8 mouse cellular contexts compared by ENCODE assay signal in genomic region chr4:155812665-155813181, GRCm38 (mm10). TPM values are rescaled to one million over a fixed set of nuclear protein-coding genes. Genes with fewer than 3 reads are reported as not detected.
DNase-seq lines count a peak whose midpoint lies in the region; ATAC-seq and TF ChIP-seq lines count a peak whose summit lies in the region.

No protein-coding gene starts in this region.

- no peak for TF ChIP-seq RAD21 in MEL (IDR thresholded peaks at IDR 0.05; ENCODE audit: low read depth, low read length)

- peak; percentile 18 for ATAC-seq in erythroblast, adult 5-6 weeks (replicated peaks; ENCODE audit: low FRiP score, poor library complexity, severe bottlenecking)
- ATAC-seq in intestine, embryonic 14.5 days (replicated peaks; ENCODE audit: low FRiP score, low TSS enrichment, low read depth) = peak; percentile 44
- peak; percentile 2; the same call in 1 of the 2 replicates for ATAC-seq in stomach, embryonic 16.5 days (ENCODE audit: insufficient read depth, low FRiP score)

- H3K27me3 ChIP-seq in heart, adult 2 months (ENCODE audit: control insufficient read depth, insufficient read depth, low read length) = no peaks in the 10 kb centered on the region
- H3K27me3 ChIP-seq in MEL (ENCODE audit: control insufficient read depth in 1 of 2, insufficient read depth in 2 of 2, low read length in 2 of 2) = no peaks in the 10 kb centered on the region
- H3K27me3 ChIP-seq in intestine, embryonic 14.5 days (replicated peaks; ENCODE audit: control insufficient read depth, insufficient read depth, low read length) = no peaks in the 10 kb centered on the region
- no peaks in the 10 kb centered on the region for H3K27me3 ChIP-seq in stomach, embryonic 16.5 days (ENCODE audit: control insufficient read depth, insufficient read depth, low read length)

- peak overlapping the region; percentile 99 for H3K4me3 ChIP-seq in heart, adult 2 months
- H3K4me3 ChIP-seq in MEL (ENCODE audit: control insufficient read depth in 1 of 2, insufficient read depth in 1 of 2, low read depth in 2 of 2, low read length in 2 of 2) = peak overlapping the region; percentile 76 to 92
- peak overlapping the region; percentile 100 for H3K4me3 ChIP-seq in intestine, embryonic 14.5 days (ENCODE audit: low read depth, low read length)
- H3K4me3 ChIP-seq in stomach, embryonic 16.5 days (replicated peaks; ENCODE audit: low read length) = peak overlapping the region; percentile 98

- H3K36me3 ChIP-seq in heart, adult 2 months (ENCODE audit: control insufficient read depth, insufficient read depth, low read length) = peaks cover 27% of the 10 kb centered on the region
- H3K36me3 ChIP-seq in MEL (ENCODE audit: control insufficient read depth in 1 of 2, insufficient read depth in 2 of 2, low read length in 2 of 2) = peaks cover 26 to 34% of the 10 kb centered on the region in 2 experiments
- H3K36me3 ChIP-seq in intestine, embryonic 14.5 days (ENCODE audit: control insufficient read depth, insufficient read depth, low read length) = peaks cover 75% of the 10 kb centered on the region
- H3K36me3 ChIP-seq in stomach, embryonic 16.5 days (ENCODE audit: control insufficient read depth, insufficient read depth, low read length) = peaks cover 36% of the 10 kb centered on the region

- peak overlapping the region; percentile 97 for H3K4me2 ChIP-seq in intestine, embryonic 14.5 days (ENCODE audit: low read length)
- peak overlapping the region; percentile 89 for H3K4me2 ChIP-seq in stomach, embryonic 16.5 days (ENCODE audit: low read depth, low read length)

- TF ChIP-seq EP300 in heart, adult 2 months (IDR thresholded peaks at IDR 0.05; ENCODE audit: insufficient read depth, low read depth, low read length) = no peak
- TF ChIP-seq EP300 in MEL (IDR thresholded peaks at IDR 0.05; ENCODE audit: low read depth in 1 of 2, low read length in 2 of 2) = no peak

- WGBS in heart, adult 2 months = under 1% methylated on average over 49 of the region's 49 CpGs
- WGBS in intestine, embryonic 14.5 days = under 1% methylated on average over 47 of the region's 49 CpGs
- WGBS in stomach, embryonic 16.5 days = under 1% methylated on average over 49 of the region's 49 CpGs

- TF ChIP-seq POLR2A in heart, adult 2 months (IDR thresholded peaks at IDR 0.05; ENCODE audit: insufficient read depth, low read depth, low read length) = no peak
- TF ChIP-seq POLR2A in MEL (IDR thresholded peaks at IDR 0.05; ENCODE audit: control insufficient read depth in 1 of 2, insufficient read depth in 1 of 2, low read depth in 1 of 2, low read length in 2 of 2, poor library complexity in 1 of 2) = no peak

- no peaks in the 10 kb centered on the region for H3K9me3 ChIP-seq in MEL (replicated peaks; ENCODE audit: insufficient read depth, low read length)
- no peaks in the 10 kb centered on the region for H3K9me3 ChIP-seq in intestine, embryonic 14.5 days (ENCODE audit: control insufficient read depth, low read length)
- no peaks in the 10 kb centered on the region for H3K9me3 ChIP-seq in stomach, embryonic 16.5 days (replicated peaks; ENCODE audit: control insufficient read depth, low read length)

- intact Hi-C loops in heart, adult 2 months (cut with DNase I) = loop anchor here (1.0 to 5.0 kb wide), 3 partner anchors 9 to 140 kb away; partner anchors contain the start of gene Aurkaip1
- intact Hi-C loops in heart, postnatal 36 days (cut with DNase I) = no loop called here

- H3K27ac ChIP-seq in heart, adult 2 months = peak overlapping the region; percentile 98
- H3K27ac ChIP-seq in MEL (ENCODE audit: control insufficient read depth, low read depth, low read length) = peak overlapping the region; percentile 79
- H3K27ac ChIP-seq in intestine, embryonic 14.5 days (ENCODE audit: low read depth) = peak overlapping the region; percentile 93
- peak overlapping the region; percentile 89 for H3K27ac ChIP-seq in stomach, embryonic 16.5 days (ENCODE audit: low read length)

- no peak for DNase-seq in heart, adult 2 months
- no peak for DNase-seq in heart, postnatal 36 days
- peak; percentile 65 for DNase-seq in MEL (ENCODE audit: low read depth, low spot score)
- peak; percentile 73 for DNase-seq in intestine, embryonic 14.5 days (ENCODE audit: low spot score)
- peak; percentile 30 for DNase-seq in lung, postnatal 14 days
- no peak for DNase-seq in layer of hippocampus, adult 18-20 months (ENCODE audit: low spot score in 2 of 2)

- TF ChIP-seq CTCF in heart, adult 2 months (IDR thresholded peaks at IDR 0.05) = no peak
- no peak for TF ChIP-seq CTCF in MEL (IDR thresholded peaks at IDR 0.05 in 2 of 3, conservative IDR thresholded peaks at IDR 0.05 in 1 of 3; ENCODE audit: control insufficient read depth in 1 of 3, insufficient read depth in 1 of 3, low read depth in 2 of 3, low read length in 3 of 3, poor library complexity in 1 of 3, severe bottlenecking in 1 of 3)

- peak overlapping the region; percentile 94 for H3K9ac ChIP-seq in heart, adult 2 months (ENCODE audit: low read depth, low read length)
- peak overlapping the region; percentile 97 for H3K9ac ChIP-seq in MEL (ENCODE audit: control insufficient read depth, low read depth, low read length, poor library complexity, severe bottlenecking)
- H3K9ac ChIP-seq in intestine, embryonic 14.5 days (ENCODE audit: low read length) = peak overlapping the region; percentile 99
- peak overlapping the region; percentile 99 for H3K9ac ChIP-seq in stomach, embryonic 16.5 days (ENCODE audit: low read length)

- peaks cover 10% of the 10 kb centered on the region for H3K79me2 ChIP-seq in heart, adult 2 months (replicated peaks; ENCODE audit: control insufficient read depth, insufficient read depth, low read length)
- H3K79me2 ChIP-seq in MEL (ENCODE audit: control insufficient read depth, insufficient read depth, low read length, poor library complexity) = peaks cover 42% of the 10 kb centered on the region

- H3K4me1 ChIP-seq in heart, adult 2 months (ENCODE audit: control insufficient read depth, insufficient read depth, low read length) = peaks cover 6% of the 10 kb centered on the region
- peaks cover 6 to 20% of the 10 kb centered on the region in 2 experiments for H3K4me1 ChIP-seq in MEL (ENCODE audit: control insufficient read depth in 1 of 2, insufficient read depth in 2 of 2, low read length in 2 of 2)
- H3K4me1 ChIP-seq in intestine, embryonic 14.5 days (replicated peaks; ENCODE audit: control insufficient read depth, insufficient read depth, low read length) = peaks cover 20% of the 10 kb centered on the region
- H3K4me1 ChIP-seq in stomach, embryonic 16.5 days (ENCODE audit: control insufficient read depth, insufficient read depth, low read length) = peaks cover 16% of the 10 kb centered on the region

RNA-seq across cellular contexts. Expression of gene Ccnl2, which starts 0.4 kb away (rescaled TPM):
- 10 to 100 TPM; 26.6 to 27.4 TPM for total RNA-seq in heart, adult 2 months (2021)
- 46.0 and 69.4 TPM in 2 replicates for polyA plus RNA-seq in heart, adult 2 months (2012; rRNA removed)
- total RNA-seq in heart, postnatal 36 days (2021) = 10 to 100 TPM; 31.0 to 34.0 TPM
- 38.2 and 46.1 TPM in 2 replicates for total RNA-seq in MEL (2012; rRNA removed)
- polyA plus RNA-seq in MEL (2012; ENCODE audit: insufficient read depth in 1 of 2, insufficient read length in 2 of 2, low read depth in 1 of 2, low replicate concordance in 2 of 2, missing spikeins in 1 of 2) = 100 to 1,000 TPM in 1 of 2 experiments, 10 to 100 TPM in 1; 48.6 to 103 TPM
- total RNA-seq in erythroblast, adult 5-6 weeks (2015; ENCODE audit: low replicate concordance) = 117 and 136 TPM in 2 replicates
- total RNA-seq in erythroblast, adult 5-6 weeks (2017; ENCODE audit: low replicate concordance) = 187 and 202 TPM in 2 replicates
- polyA plus RNA-seq in intestine, embryonic 14.5 days (2014; fragmentation: Nextera tagmentation; extraction: Ambion mirVana) = 161 and 192 TPM in 2 replicates
- 173 and 181 TPM in 2 replicates for polyA plus RNA-seq in stomach, embryonic 16.5 days (2015; fragmentation: Nextera tagmentation; extraction: Ambion mirVana)
- total RNA-seq in layer of hippocampus, adult 18-20 months (2021) = 10 to 100 TPM; 70.4 to 79.3 TPM

RNA-seq across cellular contexts. Expression of gene Mrpl20, which starts 10.0 kb away (rescaled TPM):
- total RNA-seq in heart, adult 2 months (2021) = 10 to 100 TPM; 69.9 to 77.9 TPM
- 49.6 and 50.7 TPM in 2 replicates for polyA plus RNA-seq in heart, adult 2 months (2012; rRNA removed)
- 10 to 100 TPM; 77.8 to 81.1 TPM for total RNA-seq in heart, postnatal 36 days (2021)
- total RNA-seq in MEL (2012; rRNA removed) = 301 and 346 TPM in 2 replicates
- 100 to 1,000 TPM in 1 of 2 experiments, not detected in 1; 336 TPM for polyA plus RNA-seq in MEL (2012; ENCODE audit: insufficient read depth in 1 of 2, insufficient read length in 2 of 2, low read depth in 1 of 2, low replicate concordance in 2 of 2, missing spikeins in 1 of 2)
- total RNA-seq in erythroblast, adult 5-6 weeks (2015; ENCODE audit: low replicate concordance) = 33.0 and 33.8 TPM in 2 replicates
- 18.9 and 45.0 TPM in 2 replicates for total RNA-seq in erythroblast, adult 5-6 weeks (2017; ENCODE audit: low replicate concordance)
- polyA plus RNA-seq in intestine, embryonic 14.5 days (2014; fragmentation: Nextera tagmentation; extraction: Ambion mirVana) = 237 and 246 TPM in 2 replicates
- polyA plus RNA-seq in stomach, embryonic 16.5 days (2015; fragmentation: Nextera tagmentation; extraction: Ambion mirVana) = 191 and 199 TPM in 2 replicates
- 10 to 100 TPM; 74.7 to 91.6 TPM for total RNA-seq in layer of hippocampus, adult 18-20 months (2021)

RNA-seq across cellular contexts. Expression of gene Aurkaip1, which starts 18.3 kb away (rescaled TPM):
- 100 to 1,000 TPM in 1 of 2 experiments, 10 to 100 TPM in 1; 99.2 to 117 TPM for total RNA-seq in heart, adult 2 months (2021)
- 106 and 125 TPM in 2 replicates for polyA plus RNA-seq in heart, adult 2 months (2012; rRNA removed)
- total RNA-seq in heart, postnatal 36 days (2021) = 100 to 1,000 TPM; 114 to 116 TPM
- 153 and 166 TPM in 2 replicates for total RNA-seq in MEL (2012; rRNA removed)
- polyA plus RNA-seq in MEL (2012; ENCODE audit: insufficient read depth in 1 of 2, insufficient read length in 2 of 2, low read depth in 1 of 2, low replicate concordance in 2 of 2, missing spikeins in 1 of 2) = 100 to 1,000 TPM in 1 of 2 experiments, not detected in 1; 203 TPM
- 25.0 and 35.9 TPM in 2 replicates for total RNA-seq in erythroblast, adult 5-6 weeks (2015; ENCODE audit: low replicate concordance)
- total RNA-seq in erythroblast, adult 5-6 weeks (2017; ENCODE audit: low replicate concordance) = 48.7 and 56.0 TPM in 2 replicates
- polyA plus RNA-seq in intestine, embryonic 14.5 days (2014; fragmentation: Nextera tagmentation; extraction: Ambion mirVana) = 133 and 151 TPM in 2 replicates
- polyA plus RNA-seq in stomach, embryonic 16.5 days (2015; fragmentation: Nextera tagmentation; extraction: Ambion mirVana) = 135 and 158 TPM in 2 replicates
- 100 to 1,000 TPM in 1 of 2 experiments, 10 to 100 TPM in 1; 97.4 to 106 TPM for total RNA-seq in layer of hippocampus, adult 18-20 months (2021)

RNA-seq across cellular contexts. Expression of gene Ankrd65, which starts 22.5 kb away (rescaled TPM):
- total RNA-seq in heart, adult 2 months (2021) = not detected
- polyA plus RNA-seq in heart, adult 2 months (2012; rRNA removed) = 0.41 TPM in 1 of 2 replicates, not detected in the other
- not detected for total RNA-seq in heart, postnatal 36 days (2021)
- 0.12 TPM in 1 of 2 replicates, not detected in the other for total RNA-seq in MEL (2012; rRNA removed)
- not detected for polyA plus RNA-seq in MEL (2012; ENCODE audit: insufficient read depth in 1 of 2, insufficient read length in 2 of 2, low read depth in 1 of 2, low replicate concordance in 2 of 2, missing spikeins in 1 of 2)
- total RNA-seq in erythroblast, adult 5-6 weeks (2015; ENCODE audit: low replicate concordance) = 2.5 TPM in 1 of 2 replicates, not detected in the other
- total RNA-seq in erythroblast, adult 5-6 weeks (2017; ENCODE audit: low replicate concordance) = 1.7 and 4.3 TPM in 2 replicates
- not detected in 2 replicates for polyA plus RNA-seq in intestine, embryonic 14.5 days (2014; fragmentation: Nextera tagmentation; extraction: Ambion mirVana)
- 0.31 and 0.35 TPM in 2 replicates for polyA plus RNA-seq in stomach, embryonic 16.5 days (2015; fragmentation: Nextera tagmentation; extraction: Ambion mirVana)
- not detected for total RNA-seq in layer of hippocampus, adult 18-20 months (2021)

RNA-seq across cellular contexts. Expression of gene Mxra8, which starts 26.8 kb away (rescaled TPM):
- total RNA-seq in heart, adult 2 months (2021) = 10 to 100 TPM; 26.7 to 31.9 TPM
- polyA plus RNA-seq in heart, adult 2 months (2012; rRNA removed) = 84.7 and 118 TPM in 2 replicates
- total RNA-seq in heart, postnatal 36 days (2021) = 10 to 100 TPM; 27.4 to 33.7 TPM
- not detected in 2 replicates for total RNA-seq in MEL (2012; rRNA removed)
- polyA plus RNA-seq in MEL (2012; ENCODE audit: insufficient read depth in 1 of 2, insufficient read length in 2 of 2, low read depth in 1 of 2, low replicate concordance in 2 of 2, missing spikeins in 1 of 2) = under 1 TPM in 1 of 2 experiments, not detected in 1; 0.46 TPM
- 2.1 TPM in 1 of 2 replicates, not detected in the other for total RNA-seq in erythroblast, adult 5-6 weeks (2015; ENCODE audit: low replicate concordance)
- not detected in 2 replicates for total RNA-seq in erythroblast, adult 5-6 weeks (2017; ENCODE audit: low replicate concordance)
- polyA plus RNA-seq in intestine, embryonic 14.5 days (2014; fragmentation: Nextera tagmentation; extraction: Ambion mirVana) = 60.0 and 73.3 TPM in 2 replicates
- 126 and 152 TPM in 2 replicates for polyA plus RNA-seq in stomach, embryonic 16.5 days (2015; fragmentation: Nextera tagmentation; extraction: Ambion mirVana)
- total RNA-seq in layer of hippocampus, adult 18-20 months (2021) = 1 to 10 TPM; 5.6 to 6.9 TPM

Comparison
In these comparisons a context has a peak if more than half of its experiments do, and no peak if none do; other contexts are left out.
1. DNase-seq: peak in MEL (single experiment), intestine, embryonic 14.5 days (single experiment) and lung, postnatal 14 days (single experiment); none in heart, adult 2 months (0 of 2), heart, postnatal 36 days (0 of 2) and layer of hippocampus, adult 18-20 months (0 of 2).
2. Peak in every context shown above with its lines, with median percentiles within 50 percentile points of each other: H3K27ac ChIP-seq, H3K4me3 ChIP-seq, H3K9ac ChIP-seq and ATAC-seq.